In the genomic region with DNA sequence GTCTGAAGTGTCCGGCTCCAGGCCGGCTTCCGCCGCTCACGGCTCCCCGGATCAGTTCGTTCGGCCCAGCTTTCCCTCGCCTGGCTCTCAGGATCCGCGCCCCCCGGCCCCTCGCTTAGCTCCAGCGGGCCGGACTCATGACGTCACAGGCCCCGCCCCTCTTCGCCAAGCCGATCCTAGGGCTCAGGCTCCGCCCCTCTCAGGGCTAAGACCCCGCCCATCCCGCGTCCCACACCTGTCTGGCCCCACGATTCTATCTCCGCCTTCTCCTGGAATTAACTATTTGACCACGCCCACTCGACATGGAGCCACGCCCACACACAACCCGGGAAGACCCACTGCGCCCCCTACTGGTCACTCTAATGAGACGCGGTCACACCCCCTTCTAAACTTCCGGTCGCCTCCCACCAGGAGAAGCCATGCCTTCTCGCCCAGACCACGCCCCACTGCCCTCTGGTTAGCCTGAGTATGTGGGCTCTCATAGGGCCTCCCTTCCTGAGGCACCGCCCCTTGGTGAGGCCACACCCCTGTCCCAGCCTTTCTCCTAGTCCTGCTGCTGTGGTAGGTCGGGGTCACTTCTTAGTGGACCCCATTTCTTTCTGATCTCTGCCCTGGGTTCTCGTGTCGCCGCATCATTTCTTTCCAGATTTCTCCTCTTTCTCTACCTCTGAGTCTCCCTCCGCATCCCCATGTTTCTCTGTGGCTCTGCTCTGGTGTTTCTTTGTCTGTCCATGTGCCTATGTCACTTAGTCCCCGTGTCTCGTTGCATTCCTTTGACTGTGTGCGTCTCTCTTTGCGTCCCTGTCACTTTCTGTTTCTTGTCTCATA, we compare ENCODE assay signal across 8 mouse cellular contexts. TPM values are rescaled to one million over a fixed set of nuclear protein-coding genes. Genes with fewer than 3 reads are reported as not detected.
DNase-seq lines count a peak whose midpoint lies in the region; ATAC-seq lines count a peak whose summit lies in the region.

No protein-coding gene starts in this region.

- H3K9me3 ChIP-seq in hindbrain, embryonic 12.5 days (replicated peaks): no peaks in the 10 kb centered on the region

- under 1% methylated on average over 45 of the region's 46 CpGs for WGBS in hindbrain, embryonic 12.5 days

- H3K27ac ChIP-seq in hindbrain, embryonic 12.5 days: peak overlapping the region; percentile 85

- DNase-seq in NIH3T3 (ENCODE audit: low read depth): peak; percentile 99
- DNase-seq in cerebellum, postnatal 10 days: peak; percentile 96 to 97
- peak; percentile 95 to 97 for DNase-seq in frontal cortex, postnatal 10 days (ENCODE audit: low spot score in 2 of 2)
- peak; percentile 97 for DNase-seq in layer of hippocampus, postnatal 14 days (ENCODE audit: low spot score in 2 of 2)
- DNase-seq in lung, postnatal 14 days: peak; percentile 97
- peak; percentile 96 for DNase-seq in retina, adult 2 months (ENCODE audit: low read depth, low spot score)
- peak; percentile 50 to 62 for DNase-seq in thymus, postnatal 36 days

- H3K9ac ChIP-seq in hindbrain, embryonic 12.5 days: peak overlapping the region; percentile 90

- H3K4me1 ChIP-seq in hindbrain, embryonic 12.5 days: peaks cover 45% of the 10 kb centered on the region

- H3K4me2 ChIP-seq in hindbrain, embryonic 12.5 days (replicated peaks): peak overlapping the region; percentile 70

- no peaks in the 10 kb centered on the region for H3K36me3 ChIP-seq in hindbrain, embryonic 12.5 days

- peak overlapping the region; percentile 79 for H3K4me3 ChIP-seq in hindbrain, embryonic 12.5 days

- no peaks in the 10 kb centered on the region for H3K27me3 ChIP-seq in hindbrain, embryonic 12.5 days

- ATAC-seq in hindbrain, embryonic 12.5 days (ENCODE audit: low FRiP score): peak; percentile 94

RNA-seq across cellular contexts. Expression of gene Nectin2, which starts 0.7 kb away (rescaled TPM):
- polyA plus RNA-seq in hindbrain, embryonic 12.5 days (2016; fragmentation: Nextera tagmentation; extraction: Ambion mirVana): 60.8 and 67.1 TPM in 2 replicates
- 10 to 100 TPM; 11.6 to 12.7 TPM for total RNA-seq in layer of hippocampus, postnatal 14 days (2021)

RNA-seq across cellular contexts. Expression of gene Bcam, which starts 21.2 kb away (rescaled TPM):
- polyA plus RNA-seq in hindbrain, embryonic 12.5 days (2016; fragmentation: Nextera tagmentation; extraction: Ambion mirVana): 21.0 and 25.1 TPM in 2 replicates
- total RNA-seq in layer of hippocampus, postnatal 14 days (2021): 10 to 100 TPM in 1 of 2 experiments, 1 to 10 TPM in 1; 8.8 to 14.0 TPM

RNA-seq across cellular contexts. Expression of gene Tomm40, which starts 34.4 kb away (rescaled TPM):
- 136 and 138 TPM in 2 replicates for polyA plus RNA-seq in hindbrain, embryonic 12.5 days (2016; fragmentation: Nextera tagmentation; extraction: Ambion mirVana)
- 100 to 1,000 TPM; 105 to 115 TPM for total RNA-seq in layer of hippocampus, postnatal 14 days (2021)

RNA-seq across cellular contexts. Expression of gene Cblc, which starts 47.0 kb away (rescaled TPM):
- polyA plus RNA-seq in hindbrain, embryonic 12.5 days (2016; fragmentation: Nextera tagmentation; extraction: Ambion mirVana): 1.0 and 1.3 TPM in 2 replicates
- total RNA-seq in layer of hippocampus, postnatal 14 days (2021): not detected

RNA-seq across cellular contexts. Expression of gene Apoe, which starts 50.6 kb away (rescaled TPM):
- 228 and 246 TPM in 2 replicates for polyA plus RNA-seq in hindbrain, embryonic 12.5 days (2016; fragmentation: Nextera tagmentation; extraction: Ambion mirVana)
- total RNA-seq in layer of hippocampus, postnatal 14 days (2021): 1,000 to 10,000 TPM; 2,679 to 2,697 TPM

Comparison
In these comparisons a context has a peak if more than half of its experiments do, and no peak if none do; other contexts are left out.
1. Peak in every context shown above with its lines: DNase-seq, ATAC-seq, H3K4me3 ChIP-seq and H3K27ac ChIP-seq.